Mouse (Mus musculus) embryonic facial prominence, embryonic 10.5 days (tissue): ENCODE data around the gene Fancc. TPM values are rescaled to one million over a fixed set of nuclear protein-coding genes. Genes with fewer than 3 reads are reported as not detected.

Experiments used
- DNase-seq: peaks from one replicate; pipeline ENCODE4 v3.0.0-alpha.2; 2017; ENCODE audit warnings: low spot score
- H3K27ac ChIP-seq: fragments of 300-500 bp; sonication (generic); replicated peaks from 2 replicates; pipeline ENCODE4 v1.5.1; 2016; ENCODE audit warnings: mild to moderate bottlenecking
- H3K27me3 ChIP-seq: fragments of 300-500 bp; sonication (generic); replicated peaks from 2 replicates; pipeline ENCODE4 v1.6.1; 2016; ENCODE audit warnings: low read depth, mild to moderate bottlenecking; ENCODE audit not compliant: poor library complexity, severe bottlenecking
- H3K36me3 ChIP-seq: fragments of 300-500 bp; sonication (generic); replicated peaks from 2 replicates; pipeline ENCODE4 v1.6.1; 2016; ENCODE audit warnings: mild to moderate bottlenecking, moderate library complexity
- H3K4me1 ChIP-seq: fragments of 300-500 bp; sonication (generic); 2 replicates; pipeline ENCODE4 v1.6.1; 2016
- H3K4me3 ChIP-seq: fragments of 300-500 bp; sonication (generic); 2 replicates; pipeline ENCODE4 v1.5.1; 2016; ENCODE audit warnings: mild to moderate bottlenecking, moderate library complexity
- H3K9me3 ChIP-seq: fragments of 300-500 bp; sonication (generic); 2 replicates; pipeline ENCODE4 v1.6.1; 2016; ENCODE audit warnings: mild to moderate bottlenecking
- WGBS: fragments of 180-500 bp; shearing (Covaris S2); methylation state at CpG from one replicate; pipeline ENCODE4 v1.1.7; 2016; 5-methylcytosine and 5-hydroxymethylcytosine counted together
- polyA plus RNA-seq: library from polyadenylated mRNA; unstranded; fragments of >200 nt; fragmentation: Nextera tagmentation; extraction: Ambion mirVana; gene quantifications from 2 replicates; pipeline ENCODE4 v1.2.1, GENCODE M21; 2016

Gene Fancc
- polyA plus RNA-seq, 1 experiment from 2014 or later: 25.3 TPM

DNA sequence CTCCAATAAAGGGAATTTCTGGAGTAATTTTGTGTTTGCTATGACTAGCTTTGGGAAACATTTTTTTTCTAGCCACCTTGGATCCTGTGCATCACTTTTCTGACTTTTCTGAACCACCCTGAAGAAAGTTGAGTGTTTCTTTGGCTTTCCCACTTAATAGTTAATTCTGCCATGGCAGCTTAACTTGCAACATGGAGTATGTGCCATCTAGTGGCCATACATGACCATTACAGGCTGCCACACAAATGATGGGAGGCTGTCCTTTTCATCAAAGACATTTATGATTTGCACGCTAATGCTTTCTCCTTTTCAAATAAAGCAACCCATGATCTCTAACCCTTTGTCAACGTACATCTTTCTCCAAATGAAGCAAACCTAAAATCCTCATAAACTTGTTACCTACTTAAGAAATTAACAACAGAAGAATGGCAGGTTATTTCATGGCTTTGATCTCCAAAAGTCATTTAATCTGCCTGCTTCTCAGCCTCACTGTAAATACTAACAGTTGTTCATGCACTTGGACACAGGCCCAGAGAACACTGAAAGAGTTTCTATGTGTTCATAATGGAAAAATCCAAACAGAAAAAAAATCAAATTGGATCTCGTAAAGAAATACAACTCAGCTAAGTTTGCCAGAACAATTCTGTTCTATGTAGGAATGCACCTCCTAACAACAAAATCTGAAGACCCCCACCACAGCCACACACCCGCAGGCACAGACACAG lies 164.3 kb downstream of the Fancc start:
- H3K4me1 ChIP-seq: peaks cover 64% of the 10 kb centered on the region
- no peaks in the 10 kb centered on the region for H3K9me3 ChIP-seq

DNA sequence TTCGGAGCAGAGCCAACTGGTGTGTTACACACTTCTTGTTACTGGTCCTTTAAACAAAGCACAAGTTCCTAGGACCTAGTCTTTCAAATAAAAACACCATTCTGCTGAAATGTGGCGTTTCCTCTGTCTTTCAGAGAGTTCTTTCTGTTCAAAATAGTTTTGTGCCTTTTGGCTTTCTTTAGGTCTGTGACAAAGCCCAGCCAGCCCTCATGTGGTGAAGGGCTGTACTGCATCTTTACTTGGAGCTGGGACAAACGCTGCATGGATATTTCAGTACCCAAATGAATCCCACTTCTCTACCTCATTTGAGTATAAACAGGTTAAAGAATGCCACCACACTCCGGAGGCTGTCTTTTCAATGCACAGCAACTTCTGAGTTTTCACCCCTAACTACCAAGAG lies 165.7 kb downstream of the Fancc start:
- WGBS: 42% methylated on average over 4 of the region's 4 CpGs
- peak; percentile 73 for DNase-seq
- no peaks in the 10 kb centered on the region for H3K27me3 ChIP-seq
- H3K27ac ChIP-seq: peak overlapping the region; percentile 65; the same call in 1 of the 2 replicates
- H3K9me3 ChIP-seq: no peaks in the 10 kb centered on the region
- no peaks in the 10 kb centered on the region for H3K36me3 ChIP-seq
- peaks cover 51% of the 10 kb centered on the region for H3K4me1 ChIP-seq
- no peak overlapping the region for H3K4me3 ChIP-seq

More for the DNA sequence above, 164.3 kb downstream of the Fancc start:
- no peaks in the 10 kb centered on the region for H3K27me3 ChIP-seq
- no peak overlapping the region for H3K27ac ChIP-seq
- H3K4me3 ChIP-seq: no peak overlapping the region
- H3K36me3 ChIP-seq: no peaks in the 10 kb centered on the region
- WGBS: 48% methylated on average over 4 of the region's 4 CpGs
- DNase-seq: peak; percentile 63

DNA sequence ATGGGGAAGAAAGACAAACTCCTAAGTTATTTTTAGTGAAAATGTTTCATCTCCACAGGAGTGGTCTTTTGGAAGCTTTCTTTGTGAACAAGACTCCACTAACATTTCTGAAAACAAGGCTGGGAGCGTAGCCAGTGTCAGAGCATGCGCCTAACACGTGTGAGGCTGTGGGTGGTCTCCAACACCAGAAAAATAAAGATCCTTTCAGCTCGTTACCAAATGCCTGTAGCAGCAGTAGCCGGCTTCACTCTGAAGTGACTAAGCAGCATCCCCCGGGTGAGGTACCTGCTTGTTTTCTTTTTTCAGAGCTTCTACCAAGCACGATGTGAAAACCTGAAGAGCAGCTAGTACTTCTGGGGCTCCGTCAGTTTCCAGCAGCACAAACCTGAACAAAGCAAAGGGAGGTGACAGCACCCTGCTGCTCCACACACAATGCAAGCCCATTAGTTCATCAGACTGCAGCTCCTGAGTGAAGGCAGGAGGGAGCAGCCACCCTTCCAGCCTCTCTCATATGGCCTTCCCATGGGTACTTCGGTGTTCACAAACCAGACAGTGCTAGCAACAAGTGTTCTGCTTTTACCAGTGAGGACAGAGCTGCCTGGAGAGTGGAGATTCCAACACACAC lies 166.7 kb downstream of the Fancc start:
- no peaks in the 10 kb centered on the region for H3K27me3 ChIP-seq
- no peaks in the 10 kb centered on the region for H3K36me3 ChIP-seq
- 28% methylated on average over 9 of the region's 9 CpGs for WGBS
- no peak overlapping the region for H3K4me3 ChIP-seq
- H3K9me3 ChIP-seq: no peaks in the 10 kb centered on the region
- peaks cover 48% of the 10 kb centered on the region for H3K4me1 ChIP-seq
- H3K27ac ChIP-seq: peak overlapping the region; percentile 62
- DNase-seq: peak; percentile 36

DNA sequence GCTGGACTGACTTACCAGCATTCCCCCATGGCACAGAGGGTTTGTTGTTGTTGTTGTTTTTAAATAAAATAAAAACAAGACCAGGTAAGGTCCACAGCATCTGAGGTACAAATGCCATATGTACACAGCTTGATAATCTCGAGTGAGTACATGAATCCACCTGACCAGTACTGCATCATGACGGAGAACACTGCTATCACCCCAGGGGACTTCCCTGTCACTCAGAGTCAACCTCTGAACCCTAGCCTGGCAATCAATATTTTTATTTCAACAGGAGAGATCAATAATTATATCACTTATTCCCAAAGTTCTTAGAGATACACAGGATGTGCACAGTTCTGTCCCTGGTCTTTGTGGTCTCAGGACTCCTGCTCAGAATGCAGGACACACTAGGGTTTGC lies 171.1 kb downstream of the Fancc start:
- WGBS: 83% methylated on average over 2 of the region's 2 CpGs
- peaks cover 74% of the 10 kb centered on the region for H3K4me1 ChIP-seq
- no peak for DNase-seq

GRCm38 (mm10) chr13:63324978-63325848 lies 171.9 kb downstream of the Fancc start:
- 57% methylated on average over 10 of the region's 10 CpGs for WGBS
- Histone ChIP-seq H3K4me3 (no peak overlapping the region), H3K27ac (peak overlapping the region; percentile 83), H3K27me3 (no peaks in the 10 kb centered on the region), H3K36me3 (peaks cover 14% of the 10 kb centered on the region; the same call in 1 of the 2 replicates), H3K4me1 (peaks cover 66% of the 10 kb centered on the region), H3K9me3 (no peaks in the 10 kb centered on the region)
- no peak for DNase-seq

More for the DNA sequence above, 171.1 kb downstream of the Fancc start:
- no peak overlapping the region for H3K4me3 ChIP-seq
- H3K27ac ChIP-seq: 0 out of 2 replicates have a peak overlapping the region, but pooled peaks have one; percentile 83
- H3K9me3 ChIP-seq: no peaks in the 10 kb centered on the region
- peaks cover 10% of the 10 kb centered on the region; the same call in 1 of the 2 replicates for H3K36me3 ChIP-seq
- no peaks in the 10 kb centered on the region for H3K27me3 ChIP-seq

GRCm38 (mm10) chr13:63324311-63324710 lies 172.8 kb downstream of the Fancc start:
- 28% methylated on average over 3 of the region's 3 CpGs for WGBS

GRCm38 (mm10) chr13:63323286-63324075 lies 173.6 kb downstream of the Fancc start:
- 77% methylated on average over 9 of the region's 9 CpGs for WGBS

More at GRCm38 (mm10) chr13:63324311-63324710, 172.8 kb downstream of the Fancc start:
- peaks cover 57% of the 10 kb centered on the region for H3K4me1 ChIP-seq
- peak overlapping the region; percentile 83 for H3K27ac ChIP-seq
- peak; percentile 49 for DNase-seq
- peaks cover 14% of the 10 kb centered on the region; the same call in 1 of the 2 replicates for H3K36me3 ChIP-seq
- no peaks in the 10 kb centered on the region for H3K9me3 ChIP-seq
- no peaks in the 10 kb centered on the region for H3K27me3 ChIP-seq
- H3K4me3 ChIP-seq: no peak overlapping the region

GRCm38 (mm10) chr13:63322756-63323155 lies 174.3 kb downstream of the Fancc start:
- no peaks in the 10 kb centered on the region for H3K9me3 ChIP-seq
- DNase-seq: no peak
- H3K36me3 ChIP-seq: peaks cover 14% of the 10 kb centered on the region; the same call in 1 of the 2 replicates
- 86% methylated on average over 6 of the region's 6 CpGs for WGBS
- H3K4me1 ChIP-seq: peaks cover 54% of the 10 kb centered on the region
- H3K27ac ChIP-seq: peak overlapping the region; percentile 83
- no peaks in the 10 kb centered on the region for H3K27me3 ChIP-seq
- H3K4me3 ChIP-seq: no peak overlapping the region

More at GRCm38 (mm10) chr13:63323286-63324075, 173.6 kb downstream of the Fancc start:
- H3K4me3 ChIP-seq: no peak overlapping the region
- no peak for DNase-seq
- H3K27ac ChIP-seq: peak overlapping the region; percentile 83
- peaks cover 14% of the 10 kb centered on the region; the same call in 1 of the 2 replicates for H3K36me3 ChIP-seq
- no peaks in the 10 kb centered on the region for H3K9me3 ChIP-seq
- no peaks in the 10 kb centered on the region for H3K27me3 ChIP-seq
- H3K4me1 ChIP-seq: peaks cover 50% of the 10 kb centered on the region

DNA sequence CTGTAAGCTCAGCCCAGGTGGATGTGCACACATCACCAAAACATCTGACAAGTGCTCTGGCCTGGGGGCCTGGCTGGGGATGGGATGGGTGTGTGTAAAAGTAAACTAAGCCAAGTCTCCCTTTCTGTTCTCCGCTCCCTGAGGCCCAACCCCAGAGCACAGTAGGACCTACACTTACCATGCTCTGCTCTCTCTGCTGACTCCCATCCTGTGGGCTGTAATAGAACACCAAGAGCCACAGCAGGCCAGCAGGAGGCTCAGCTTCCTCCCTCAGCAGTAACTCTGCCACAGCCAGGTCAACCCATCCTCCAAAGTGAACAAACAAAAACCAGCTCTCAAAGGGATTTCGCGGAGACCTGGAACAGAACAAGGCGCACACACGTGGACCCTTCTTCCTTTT lies 175.4 kb downstream of the Fancc start:
- no peak overlapping the region for H3K4me3 ChIP-seq
- H3K27me3 ChIP-seq: no peaks in the 10 kb centered on the region
- H3K36me3 ChIP-seq: peaks cover 20% of the 10 kb centered on the region
- peak overlapping the region; percentile 83 for H3K27ac ChIP-seq
- H3K4me1 ChIP-seq: peaks cover 56% of the 10 kb centered on the region
- DNase-seq: no peak
- 58% methylated on average over 5 of the region's 5 CpGs for WGBS
- H3K9me3 ChIP-seq: no peaks in the 10 kb centered on the region

- no peak overlapping the region for H3K27ac ChIP-seq
- H3K4me1 ChIP-seq: peaks cover 43% of the 10 kb centered on the region
- peaks cover 27% of the 10 kb centered on the region for H3K36me3 ChIP-seq
- no peaks in the 10 kb centered on the region for H3K9me3 ChIP-seq
- no peak overlapping the region for H3K4me3 ChIP-seq
- no peaks in the 10 kb centered on the region for H3K27me3 ChIP-seq
- WGBS: 94% methylated on average over 7 of the region's 7 CpGs
- DNase-seq: no peak
These were observed 177.3 kb downstream of the Fancc start for GRCm38 (mm10) chr13:63319814-63320213.

- H3K4me3 ChIP-seq: no peak overlapping the region
- H3K4me1 ChIP-seq: peaks cover 33% of the 10 kb centered on the region
- DNase-seq: no peak
- no peaks in the 10 kb centered on the region for H3K27me3 ChIP-seq
- peaks cover 24% of the 10 kb centered on the region for H3K36me3 ChIP-seq
- WGBS: 57% methylated on average over 7 of the region's 7 CpGs
- H3K27ac ChIP-seq: no peak overlapping the region
- H3K9me3 ChIP-seq: no peaks in the 10 kb centered on the region
These were observed 179.4 kb downstream of the Fancc start for GRCm38 (mm10) chr13:63317681-63318104.
